Mouse (Mus musculus): Measurements from ENCODE around the gene Krtap6-5. TPM values are rescaled to one million over a fixed set of nuclear protein-coding genes. Genes with fewer than 3 reads are reported as not detected.

Krtap6-5 gene
- polyA plus RNA-seq (2017; shearing (Covaris generic)) = not detected

DNA sequence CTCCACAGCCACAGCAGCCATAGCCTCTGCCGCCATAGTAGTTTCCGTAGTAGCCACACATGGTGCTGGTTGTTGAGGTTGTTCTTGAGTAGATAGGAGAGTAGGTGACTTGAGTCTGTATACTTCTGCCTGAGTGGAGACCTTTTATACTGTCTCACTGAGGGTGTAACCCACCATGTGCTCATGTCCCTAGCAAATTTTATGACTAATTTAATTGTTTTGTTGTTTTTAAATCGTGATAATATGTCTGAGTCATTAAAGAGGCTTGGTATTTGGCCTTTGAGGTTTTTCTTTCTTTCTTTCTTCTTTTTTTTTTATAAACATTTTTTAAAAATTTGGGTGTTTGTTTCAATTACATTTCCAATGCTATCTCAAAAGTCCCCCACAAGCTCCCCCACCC, at the start of gene Krtap6-5:
TSS of gene Krtap6-5 (minus strand) at position 101 of the 400 bp plus-strand sequence.

DNA sequence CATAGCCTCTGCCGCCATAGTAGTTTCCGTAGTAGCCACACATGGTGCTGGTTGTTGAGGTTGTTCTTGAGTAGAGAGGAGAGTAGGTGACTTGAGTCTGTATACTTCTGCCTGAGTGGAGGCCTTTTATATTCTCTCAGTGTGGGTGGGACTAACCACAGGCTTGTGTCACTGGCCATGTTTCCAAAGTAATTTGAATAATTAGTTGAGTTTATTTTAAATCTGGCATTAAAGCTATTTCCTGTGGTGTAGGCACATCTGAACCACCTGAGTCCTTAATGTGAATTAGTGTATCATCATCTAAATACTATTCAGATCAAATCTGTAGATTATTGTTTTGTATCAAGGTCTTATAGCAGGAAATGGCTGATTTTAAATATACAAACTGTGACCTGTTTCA, 16.2 kb upstream of the Krtap6-5 start, which contains the start of gene 1110025L11Rik:
TSS of gene 1110025L11Rik (minus strand) at position 101 of the 400 bp plus-strand sequence.

DNA sequence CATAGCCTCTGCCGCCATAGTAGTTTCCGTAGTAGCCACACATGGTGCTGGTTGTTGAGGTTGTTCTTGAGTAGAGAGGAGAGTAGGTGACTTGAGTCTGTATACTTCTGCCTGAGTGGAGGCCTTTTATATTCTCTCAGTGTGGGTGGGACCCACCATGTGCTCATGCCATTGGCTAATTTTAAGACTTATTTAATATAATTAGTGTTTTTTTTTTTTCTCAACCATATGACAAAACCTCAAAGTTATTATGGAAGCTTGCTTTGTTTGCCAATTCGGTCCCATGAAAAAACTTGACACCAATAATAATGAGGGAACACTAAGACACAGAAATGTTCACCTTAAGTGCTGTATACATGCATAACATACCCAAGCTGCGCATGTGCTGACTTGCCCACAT, 6.3 kb downstream of the Krtap6-5 start, which contains the start of gene Gm10228:
TSS of gene Gm10228 (minus strand) at position 101 of the 400 bp plus-strand sequence.

DNA sequence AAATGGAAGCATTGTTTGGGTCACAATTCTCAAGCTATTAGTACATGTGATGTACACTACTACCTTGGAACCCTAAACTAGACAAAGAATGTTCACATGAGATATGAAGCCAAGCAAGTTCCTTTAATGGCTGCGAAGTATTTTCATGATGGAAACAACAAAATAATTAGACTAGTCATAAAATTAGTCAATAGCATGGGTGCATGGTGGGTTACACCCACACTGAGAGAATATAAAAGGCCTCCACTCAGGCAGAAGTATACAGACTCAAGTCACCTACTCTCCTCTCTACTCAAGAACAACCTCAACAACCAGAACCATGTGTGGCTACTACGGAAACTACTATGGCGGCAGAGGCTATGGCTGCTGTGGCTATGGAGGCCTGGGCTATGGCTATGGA, 16.3 kb downstream of the Krtap6-5 start, which contains the start of gene Krtap6-1:
TSS of gene Krtap6-1 (plus strand) at position 301 of the 400 bp plus-strand sequence.

DNA sequence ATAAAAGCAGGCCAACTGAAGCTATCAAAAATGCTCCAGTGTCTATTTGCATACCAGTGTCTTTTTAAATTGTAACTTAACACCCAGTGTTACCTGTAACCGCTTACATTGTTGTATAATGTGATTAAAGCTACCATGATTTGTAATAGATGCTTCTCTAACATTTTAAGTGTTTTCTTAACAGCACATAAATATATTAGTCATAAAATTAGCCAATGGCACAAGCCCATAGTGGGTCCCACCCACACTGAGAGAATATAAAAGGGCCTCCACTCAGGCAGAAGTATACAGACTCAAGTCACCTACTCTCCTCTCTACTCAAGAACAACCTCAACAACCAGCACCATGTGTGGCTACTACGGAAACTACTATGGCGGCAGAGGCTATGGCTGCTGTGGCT, 32.7 kb downstream of the Krtap6-5 start, which contains the start of gene Gm10229:
TSS of gene Gm10229 (plus strand) at position 301 of the 400 bp plus-strand sequence.

DNA sequence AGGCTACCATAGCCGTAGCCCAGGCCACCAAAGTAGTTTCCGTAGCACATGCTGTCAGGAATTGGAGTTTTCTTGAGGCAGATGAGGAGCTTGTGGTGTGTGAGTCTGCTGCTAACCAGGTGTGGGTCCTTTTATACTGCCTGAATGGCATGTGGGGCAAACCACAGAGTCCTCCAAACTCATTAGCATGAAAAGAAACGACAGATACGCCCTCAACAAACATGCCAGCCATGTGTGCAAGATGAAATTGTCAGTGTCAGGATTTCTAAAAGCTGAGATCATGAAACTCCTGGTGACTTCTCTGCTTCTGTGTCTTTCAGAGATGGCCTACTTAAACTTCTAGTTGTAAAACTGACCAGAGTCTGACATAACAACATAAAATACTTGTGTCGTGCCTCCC, 37.0 kb downstream of the Krtap6-5 start, which contains the start of gene Krtap22-2:
TSS of gene Krtap22-2 (minus strand) at position 101 of the 400 bp plus-strand sequence.

Other genes starting within 250 kb of the Krtap6-5 start
- not detected for gene Gm20741, start 235.7 kb downstream of the Krtap6-5 start, polyA plus RNA-seq (2017; shearing (Covaris generic))
- not detected for gene Krtap15, start 227.7 kb downstream of the Krtap6-5 start, polyA plus RNA-seq (2017; shearing (Covaris generic))
- gene Krtap14, start 221.7 kb downstream of the Krtap6-5 start, polyA plus RNA-seq (2017; shearing (Covaris generic)) = not detected
- gene Krtap19-1, start 178.5 kb downstream of the Krtap6-5 start, polyA plus RNA-seq (2017; shearing (Covaris generic)) = not detected
- gene Krtap19-2, start 173.6 kb downstream of the Krtap6-5 start, polyA plus RNA-seq (2017; shearing (Covaris generic)) = not detected
- gene Krtap19-3, start 169.8 kb downstream of the Krtap6-5 start, polyA plus RNA-seq (2017; shearing (Covaris generic)) = not detected
- not detected for gene Krtap19-4, start 162.8 kb downstream of the Krtap6-5 start, polyA plus RNA-seq (2017; shearing (Covaris generic))
- not detected for gene Krtap19-5, start 151.4 kb downstream of the Krtap6-5 start, polyA plus RNA-seq (2017; shearing (Covaris generic))
- not detected for gene Krtap19-9b, start 115.6 kb downstream of the Krtap6-5 start, polyA plus RNA-seq (2017; shearing (Covaris generic))
- gene Krtap16-3, start 85.0 kb downstream of the Krtap6-5 start, polyA plus RNA-seq (2017; shearing (Covaris generic)) = not detected
- gene Krtap22-2, start 37.1 kb downstream of the Krtap6-5 start, polyA plus RNA-seq (2017; shearing (Covaris generic)) = not detected
- gene Gm10229, start 32.6 kb downstream of the Krtap6-5 start, polyA plus RNA-seq (2017; shearing (Covaris generic)) = not detected
- gene Krtap6-1, start 16.2 kb downstream of the Krtap6-5 start, polyA plus RNA-seq (2017; shearing (Covaris generic)) = not detected
- not detected for gene Gm10228, start 6.4 kb downstream of the Krtap6-5 start, polyA plus RNA-seq (2017; shearing (Covaris generic))
- not detected for gene 1110025L11Rik, start 16.1 kb upstream of the Krtap6-5 start, polyA plus RNA-seq (2017; shearing (Covaris generic))
- not detected for gene Krtap6-3, start 36.1 kb upstream of the Krtap6-5 start, polyA plus RNA-seq (2017; shearing (Covaris generic))
- not detected for gene Gm6358, start 93.0 kb upstream of the Krtap6-5 start, polyA plus RNA-seq (2017; shearing (Covaris generic))
- gene Gm10061, start 103.2 kb upstream of the Krtap6-5 start, polyA plus RNA-seq (2017; shearing (Covaris generic)) = not detected
- not detected for gene Gm9789, start 110.1 kb upstream of the Krtap6-5 start, polyA plus RNA-seq (2017; shearing (Covaris generic))
- gene Gm7735, start 121.6 kb upstream of the Krtap6-5 start, polyA plus RNA-seq (2017; shearing (Covaris generic)) = not detected
- not detected for gene 1110057P08Rik, start 126.9 kb upstream of the Krtap6-5 start, polyA plus RNA-seq (2017; shearing (Covaris generic))
- gene Krtap20-2, start 158.0 kb upstream of the Krtap6-5 start, polyA plus RNA-seq (2017; shearing (Covaris generic)) = not detected

Measured in CD4-positive, CD25-positive, alpha-beta regulatory T cell, adult 9 weeks (primary cell).